Mouse (Mus musculus) heart, embryonic 16.5 days (tissue): ENCODE measurements around the gene Pea15a. TPM values are rescaled to one million over a fixed set of nuclear protein-coding genes. Genes with fewer than 3 reads are reported as not detected.
A peak's percentile ranks its signal among the peaks of the same experiment; 100 is the strongest.

Experiments used
- ATAC-seq: fragments of 200-750 bp; cut with Nextera tagmentation; replicated peaks from 2 replicates; pipeline ENCODE4 v1.8.0; 2017; ENCODE audit warnings: moderate number of reproducible peaks; ENCODE audit not compliant: insufficient read depth, low FRiP score; ENCODE audit errors: extremely low read depth
- H3K27ac ChIP-seq: fragments of 300-500 bp; sonication (generic); 2 replicates; pipeline ENCODE4 v1.5.1; 2014; ENCODE audit warnings: mild to moderate bottlenecking, low read length, control low read depth, moderate library complexity
- H3K27me3 ChIP-seq: fragments of 300-500 bp; sonication (generic); 2 replicates; pipeline ENCODE4 v1.6.1; 2014; ENCODE audit warnings: low read length, mixed read lengths; ENCODE audit not compliant: control insufficient read depth, insufficient read depth
- H3K36me3 ChIP-seq: fragments of 300-500 bp; sonication (generic); 2 replicates; pipeline ENCODE4 v1.6.1; 2014; ENCODE audit not compliant: control insufficient read depth, insufficient read depth
- H3K4me1 ChIP-seq: fragments of 300-500 bp; sonication (generic); 2 replicates; pipeline ENCODE4 v1.6.1; 2014; ENCODE audit warnings: low read length, mixed read lengths; ENCODE audit not compliant: control insufficient read depth, insufficient read depth
- H3K4me2 ChIP-seq: fragments of 300-500 bp; sonication (generic); 2 replicates; pipeline ENCODE4 v1.6.1; 2014; ENCODE audit warnings: low read depth, mild to moderate bottlenecking, control low read depth, low read length
- H3K4me3 ChIP-seq: fragments of 300-500 bp; sonication (generic); 2 replicates; pipeline ENCODE4 v1.5.1; 2014; ENCODE audit warnings: mild to moderate bottlenecking, control low read depth, low read length
- H3K9ac ChIP-seq: fragments of 300-500 bp; sonication (generic); 2 replicates; pipeline ENCODE4 v1.6.1; 2014; ENCODE audit warnings: low read length, control low read depth
- H3K9me3 ChIP-seq: fragments of 300-500 bp; sonication (generic); replicated peaks from 2 replicates; pipeline ENCODE4 v1.6.1; 2016; ENCODE audit warnings: low read length; ENCODE audit not compliant: control insufficient read depth
- WGBS: fragments of 180-500 bp; shearing (Covaris S2); extraction: QIAGEN DNeasy Blood & Tissue Kit; methylation state at CpG from one replicate; pipeline ENCODE4 v1.1.7; 2014; 5-methylcytosine and 5-hydroxymethylcytosine counted together
- polyA plus RNA-seq: library from polyadenylated mRNA; unstranded; fragments of >200 nt; fragmentation: Nextera tagmentation; extraction: Ambion mirVana; gene quantifications from 2 replicates; pipeline ENCODE4 v1.2.1, GENCODE M21; 2015

Gene Pea15a
- polyA plus RNA-seq, 1 experiment from 2014 or later = 181 TPM

- Histone ChIP-seq H3K27ac (peak overlapping the region; percentile 85), H3K4me2 (no peak overlapping the region), H3K27me3 (no peaks in the 10 kb centered on the region), H3K9me3 (no peaks in the 10 kb centered on the region), H3K9ac (peak overlapping the region; percentile 3; the same call in 1 of the 2 replicates), H3K4me1 (peaks cover 51% of the 10 kb centered on the region), H3K4me3 (no peak overlapping the region), H3K36me3 (peaks cover 36% of the 10 kb centered on the region)
- ATAC-seq = 0 out of 2 replicates have a peak, but pooled peaks have one; percentile 20
- whole genome bisulfite sequencing = 41% methylated on average over 7 of the region's 7 CpGs
Measured at GRCm38 (mm10) chr1:172200871-172201447, 5.6 kb downstream of the Pea15a start.

GRCm38 (mm10) chr1:172200161-172200560 is 6.4 kb downstream of the Pea15a start:
- peak overlapping the region; percentile 30 for H3K27ac ChIP-seq
- H3K9me3 ChIP-seq = no peaks in the 10 kb centered on the region
- no peak overlapping the region for H3K4me3 ChIP-seq
- ATAC-seq = no peak
- 84% methylated on average over 5 of the region's 5 CpGs for WGBS
- H3K36me3 ChIP-seq = peaks cover 40% of the 10 kb centered on the region
- no peak overlapping the region for H3K4me2 ChIP-seq
- no peaks in the 10 kb centered on the region for H3K27me3 ChIP-seq
- H3K9ac ChIP-seq = no peak overlapping the region
- peaks cover 44% of the 10 kb centered on the region for H3K4me1 ChIP-seq

DNA sequence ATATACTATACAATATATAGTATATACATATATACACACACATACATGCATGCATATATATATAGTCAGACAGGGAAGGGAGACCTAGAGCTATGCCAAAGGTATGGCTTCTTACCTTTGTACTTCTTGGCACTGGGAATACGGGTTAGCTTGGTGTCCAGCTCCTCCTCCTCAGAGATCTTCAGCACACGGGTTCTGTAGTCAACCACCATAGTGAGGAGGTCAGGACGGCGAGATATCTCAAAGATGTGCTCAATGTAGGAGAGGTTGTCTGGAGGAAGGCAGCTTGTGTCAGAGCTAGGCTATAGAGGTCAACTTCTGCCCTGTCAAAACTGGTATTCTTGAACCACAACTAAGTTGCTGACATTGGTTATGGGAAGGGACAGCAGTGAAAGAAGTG is 7.6 kb downstream of the Pea15a start:
- Histone ChIP-seq H3K4me1 (peaks cover 33% of the 10 kb centered on the region), H3K36me3 (peaks cover 48% of the 10 kb centered on the region), H3K27ac (no peak overlapping the region), H3K4me2 (no peak overlapping the region), H3K27me3 (no peaks in the 10 kb centered on the region), H3K9ac (no peak overlapping the region), H3K9me3 (no peaks in the 10 kb centered on the region), H3K4me3 (no peak overlapping the region)
- no peak for ATAC-seq
- WGBS = 87% methylated on average over 4 of the region's 4 CpGs

DNA sequence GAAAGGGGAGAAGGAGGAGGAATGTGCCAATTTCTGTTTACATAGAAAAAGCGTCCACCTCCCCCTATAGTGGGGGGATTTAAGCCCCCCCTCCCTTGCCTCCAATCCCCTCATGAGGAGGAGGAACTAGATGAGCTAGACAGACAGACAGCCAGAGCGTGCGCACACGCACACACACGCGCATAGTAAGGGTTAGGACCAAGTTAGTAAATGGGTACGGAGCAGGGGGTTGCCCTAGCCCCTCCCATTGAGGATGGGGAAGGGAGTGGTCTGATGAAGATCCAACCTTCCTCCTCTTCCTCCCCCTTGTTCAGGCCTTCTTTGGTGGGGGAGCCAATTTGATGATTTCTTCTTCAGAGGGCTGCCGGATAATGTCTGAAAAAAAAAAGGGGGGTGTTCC is 8.3 kb downstream of the Pea15a start:
- Histone ChIP-seq H3K4me2 (no peak overlapping the region), H3K27me3 (no peaks in the 10 kb centered on the region), H3K4me3 (no peak overlapping the region), H3K9me3 (no peaks in the 10 kb centered on the region), H3K27ac (no peak overlapping the region), H3K36me3 (peaks cover 52% of the 10 kb centered on the region), H3K4me1 (peaks cover 26% of the 10 kb centered on the region), H3K9ac (no peak overlapping the region)
- WGBS = 88% methylated on average over 8 of the region's 8 CpGs
- no peak for ATAC-seq

- no peak for ATAC-seq
- Histone ChIP-seq H3K9ac (no peak overlapping the region), H3K27me3 (no peaks in the 10 kb centered on the region), H3K4me1 (peaks cover 22% of the 10 kb centered on the region), H3K36me3 (peaks cover 52% of the 10 kb centered on the region), H3K27ac (no peak overlapping the region), H3K4me2 (no peak overlapping the region), H3K4me3 (no peak overlapping the region), H3K9me3 (no peaks in the 10 kb centered on the region)
- WGBS = 78% methylated on average over 5 of the region's 5 CpGs
Measured at GRCm38 (mm10) chr1:172197851-172198250, 8.8 kb downstream of the Pea15a start.

- Histone ChIP-seq H3K4me1 (peaks cover 15% of the 10 kb centered on the region), H3K4me2 (no peak overlapping the region), H3K27me3 (no peaks in the 10 kb centered on the region), H3K9ac (no peak overlapping the region), H3K9me3 (no peaks in the 10 kb centered on the region), H3K4me3 (no peak overlapping the region), H3K27ac (no peak overlapping the region), H3K36me3 (peaks cover 59% of the 10 kb centered on the region)
- WGBS = 90% methylated on average over 3 of the region's 3 CpGs
- ATAC-seq = no peak
Measured at GRCm38 (mm10) chr1:172197146-172197545, 9.5 kb downstream of the Pea15a start.

DNA sequence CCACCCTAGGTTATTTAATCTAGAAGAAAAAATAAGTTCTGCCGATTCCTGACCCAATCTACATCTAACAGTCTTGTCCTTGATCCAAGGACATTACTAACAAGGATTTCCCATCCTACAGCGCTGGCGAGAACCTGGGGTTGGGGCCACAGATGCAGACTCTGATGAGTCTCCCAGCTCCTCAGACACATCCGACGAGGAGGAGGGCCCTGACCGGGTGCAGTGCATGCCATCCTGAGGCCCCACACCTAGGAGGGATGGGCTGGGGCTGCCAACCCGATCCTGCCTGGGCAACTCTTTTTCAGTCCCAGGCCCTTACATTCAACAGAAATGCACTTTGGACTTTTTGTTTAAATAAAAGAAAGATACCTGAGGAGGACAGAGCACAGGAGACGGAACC is 12.2 kb downstream of the Pea15a start:
- 68% methylated on average over 8 of the region's 8 CpGs for WGBS
- Histone ChIP-seq H3K4me3 (no peak overlapping the region), H3K9me3 (no peaks in the 10 kb centered on the region), H3K9ac (no peak overlapping the region), H3K27me3 (no peaks in the 10 kb centered on the region), H3K36me3 (peaks cover 65% of the 10 kb centered on the region), H3K27ac (peak overlapping the region; percentile 11; the same call in 1 of the 2 replicates), H3K4me2 (no peak overlapping the region), H3K4me1 (no peaks in the 10 kb centered on the region)
- no peak for ATAC-seq

DNA sequence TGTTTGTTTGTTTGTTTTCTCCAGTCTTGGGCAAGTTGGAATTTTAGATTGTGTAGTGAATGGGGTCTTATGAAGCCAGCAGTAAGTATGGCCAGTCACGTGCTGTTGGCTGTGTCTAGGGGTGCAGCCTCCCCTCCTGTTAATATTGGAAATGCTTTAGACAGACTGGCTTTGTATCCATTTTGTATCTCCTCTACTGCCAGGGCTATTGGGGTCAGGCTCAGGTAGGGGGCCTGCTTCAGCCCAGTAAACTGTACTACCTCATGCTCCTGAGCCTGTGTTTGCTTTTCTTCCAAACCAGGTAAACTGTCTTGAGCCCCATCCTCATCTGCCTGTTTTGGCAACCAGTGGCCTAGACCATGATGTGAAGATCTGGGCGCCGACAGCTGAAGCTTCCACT is 14.4 kb downstream of the Pea15a start:
- Histone ChIP-seq H3K4me2 (no peak overlapping the region), H3K4me1 (no peaks in the 10 kb centered on the region), H3K36me3 (peaks cover 60% of the 10 kb centered on the region), H3K27me3 (no peaks in the 10 kb centered on the region), H3K4me3 (no peak overlapping the region), H3K27ac (no peak overlapping the region), H3K9me3 (no peaks in the 10 kb centered on the region), H3K9ac (no peak overlapping the region)
- ATAC-seq = no peak
- 91% methylated on average over 3 of the region's 3 CpGs for WGBS

DNA sequence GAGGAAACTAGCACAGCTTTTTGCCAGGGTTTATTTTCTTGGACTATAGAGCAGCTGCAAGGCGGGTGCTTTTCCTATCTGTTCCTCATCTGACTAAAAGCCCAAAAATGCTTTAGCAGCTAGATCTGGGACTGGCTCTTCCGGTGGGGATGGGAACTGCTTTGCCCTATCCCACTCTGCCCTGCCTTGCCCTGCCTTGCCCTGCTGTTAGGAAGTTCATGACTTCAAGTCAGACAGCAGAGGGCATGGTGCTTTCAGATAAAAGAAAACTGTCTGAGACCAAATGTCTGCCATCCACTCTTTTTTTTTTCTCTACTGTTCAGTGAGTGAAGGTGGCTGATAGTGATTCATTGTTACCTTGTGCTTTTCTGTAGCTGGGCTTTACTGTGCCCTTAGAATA is 15.0 kb downstream of the Pea15a start:
- Histone ChIP-seq H3K4me1 (no peaks in the 10 kb centered on the region), H3K9ac (no peak overlapping the region), H3K27ac (no peak overlapping the region), H3K27me3 (no peaks in the 10 kb centered on the region), H3K4me3 (no peak overlapping the region), H3K36me3 (peaks cover 62% of the 10 kb centered on the region), H3K9me3 (no peaks in the 10 kb centered on the region), H3K4me2 (no peak overlapping the region)
- WGBS = 89% methylated on average over 2 of the region's 2 CpGs
- no peak for ATAC-seq
